Mouse (Mus musculus) thymus, adult 2 months (tissue): Measurements from ENCODE around the gene Samd5.

Source experiments
- CTCF ChIP-seq: fragments of 200-500 bp; IDR thresholded peaks from 2 replicates; pipeline ENCODE4 v1.5.1; 2012; ENCODE audit warnings: mild to moderate bottlenecking, control low read depth, low read length, moderate library complexity, borderline replicate concordance; ENCODE audit not compliant: control insufficient read depth, poor library complexity, insufficient read depth; ENCODE audit errors: extremely low read depth
- POLR2A ChIP-seq: fragments of 200-500 bp; IDR thresholded peaks from 2 replicates; pipeline ENCODE4 v1.6.1; 2012; ENCODE audit warnings: mild to moderate bottlenecking, low read length, control low read depth, moderate library complexity; ENCODE audit not compliant: control insufficient read depth, poor library complexity, insufficient read depth; ENCODE audit errors: extremely low read depth

GRCm38 (mm10) chr10:9670351-9670750 is 4.7 kb downstream of the Samd5 start:
- TF ChIP-seq POLR2A (no peak), CTCF (no peak)
